Mouse (Mus musculus) CH12.LX (cell line): ENCODE measurements around the gene Ap1ar. TPM values are rescaled to one million over a fixed set of nuclear protein-coding genes. Genes with fewer than 3 reads are reported as not detected.

ENCODE experiments used
- DNase-seq: peaks from one replicate; pipeline ENCODE4 v3.0.0-alpha.2; 2013; ENCODE audit errors: extremely low read depth
- H3K27ac ChIP-seq: 2 replicates; pipeline ENCODE4 v1.5.1; 2012; ENCODE audit warnings: low read depth, mild to moderate bottlenecking, control low read depth, moderate library complexity; ENCODE audit not compliant: insufficient read depth
- H3K27me3 ChIP-seq: replicated peaks from 2 replicates; pipeline ENCODE3; 2012; ENCODE audit warnings: inconsistent platforms
- H3K36me3 ChIP-seq, 2 experiments: replicated peaks in 1 of 2; 2 replicates each; pipeline versions ENCODE3 to v1.6.1; 2012; ENCODE audit warnings: inconsistent platforms in 1 of 2, low read length in 1 of 2, mild to moderate bottlenecking in 1 of 2, mixed read lengths in 1 of 2, moderate library complexity in 1 of 2; ENCODE audit not compliant: control insufficient read depth in 1 of 2, insufficient read depth in 1 of 2
- H3K4me1 ChIP-seq, 2 experiments: 2 replicates each; pipeline ENCODE4 v1.6.1; 2012; ENCODE audit warnings: inconsistent platforms in 1 of 2, moderate library complexity in 1 of 2; ENCODE audit not compliant: insufficient read depth in 2 of 2, control insufficient read depth in 1 of 2
- H3K4me2 ChIP-seq: 2 replicates; pipeline ENCODE4 v1.6.1; 2012; ENCODE audit warnings: low read depth, mild to moderate bottlenecking, control low read depth; ENCODE audit not compliant: poor library complexity, insufficient read depth, severe bottlenecking
- H3K4me3 ChIP-seq, 3 experiments: fragments of 150-350 bp in 1 of 3; sonication (generic) in 1 of 3; replicated peaks in 1 of 3; 2 replicates each; pipeline versions ENCODE3 to v1.5.1; 2011 to 2012; ENCODE audit warnings: low read depth in 2 of 3, low read length in 2 of 3, mild to moderate bottlenecking in 2 of 3, moderate library complexity in 2 of 3, control low read depth in 1 of 3, improper control_type of control experiment in 1 of 3, inconsistent platforms in 1 of 3, mixed read lengths in 1 of 3; ENCODE audit not compliant: poor library complexity in 1 of 3
- H3K79me2 ChIP-seq: replicated peaks from 2 replicates; pipeline ENCODE4 v1.6.1; 2012; ENCODE audit warnings: mild to moderate bottlenecking, moderate library complexity; ENCODE audit not compliant: control insufficient read depth, poor library complexity, insufficient read depth, severe bottlenecking; ENCODE audit errors: extremely low read depth
- H3K9ac ChIP-seq: 2 replicates; pipeline ENCODE4 v1.6.1; 2012; ENCODE audit warnings: low read depth, mild to moderate bottlenecking, control low read depth, moderate library complexity; ENCODE audit not compliant: insufficient read depth
- H3K9me3 ChIP-seq: replicated peaks from 2 replicates; pipeline ENCODE3; 2012; ENCODE audit warnings: low read length, inconsistent platforms, mixed read lengths
- BHLHE40 ChIP-seq: IDR thresholded peaks from 2 replicates; pipeline ENCODE4 v1.6.1; 2011; ENCODE audit warnings: mild to moderate bottlenecking, low read depth, low read length, improper control_type of control experiment
- CHD1 ChIP-seq: IDR thresholded peaks from 2 replicates; pipeline ENCODE4 v1.6.1; 2012; ENCODE audit warnings: low read depth, low read length, improper control_type of control experiment, inconsistent platforms
- CHD2 ChIP-seq: IDR thresholded peaks from 2 replicates; pipeline ENCODE4 v1.6.1; 2011; ENCODE audit warnings: low read length, improper control_type of control experiment
- EP300 ChIP-seq: IDR thresholded peaks from 2 replicates; pipeline ENCODE4 v1.6.1; 2011; ENCODE audit warnings: low read length, improper control_type of control experiment
- ETS1 ChIP-seq: conservative IDR thresholded peaks from 2 replicates; pipeline ENCODE4 v1.6.1; 2012; ENCODE audit warnings: low read depth, mild to moderate bottlenecking, inconsistent platforms, low read length, improper control_type of control experiment, moderate library complexity
- GABPA ChIP-seq: IDR thresholded peaks from 2 replicates; pipeline ENCODE4 v1.6.1; 2012; ENCODE audit warnings: low read depth, low read length, improper control_type of control experiment, inconsistent platforms; ENCODE audit not compliant: insufficient replicate concordance
- MAFK ChIP-seq: IDR thresholded peaks from 2 replicates; pipeline ENCODE4 v1.6.1; 2011; ENCODE audit warnings: low read length, improper control_type of control experiment; ENCODE audit not compliant: insufficient replicate concordance
- MAZ ChIP-seq: IDR thresholded peaks from 2 replicates; pipeline ENCODE4 v1.6.1; 2012; ENCODE audit warnings: low read depth, mild to moderate bottlenecking, inconsistent platforms, low read length, improper control_type of control experiment, moderate library complexity
- MEF2A ChIP-seq: IDR thresholded peaks from 2 replicates; pipeline ENCODE4 v1.6.1; 2014; ENCODE audit warnings: low read depth, mild to moderate bottlenecking, inconsistent platforms, low read length, improper control_type of control experiment, borderline replicate concordance
- MXI1 ChIP-seq: IDR thresholded peaks from 2 replicates; pipeline ENCODE4 v1.6.1; 2011; ENCODE audit warnings: mild to moderate bottlenecking, low read depth, low read length, improper control_type of control experiment
- MYC ChIP-seq: IDR thresholded peaks from 2 replicates; pipeline ENCODE4 v1.6.1; 2011; ENCODE audit warnings: low read depth, mild to moderate bottlenecking, improper control_type of control experiment, low read length
- NELFE ChIP-seq: IDR thresholded peaks from 2 replicates; pipeline ENCODE4 v1.6.1; 2011; ENCODE audit warnings: low read depth, low read length, improper control_type of control experiment
- SIN3A ChIP-seq: IDR thresholded peaks from 2 replicates; pipeline ENCODE4 v1.6.1; 2012; ENCODE audit warnings: low read length, improper control_type of control experiment, inconsistent platforms
- SMC3 ChIP-seq: IDR thresholded peaks from 2 replicates; pipeline ENCODE4 v1.6.1; 2011; ENCODE audit warnings: low read depth, low read length, improper control_type of control experiment
- TCF12 ChIP-seq: IDR thresholded peaks from 2 replicates; pipeline ENCODE4 v1.6.1; 2014; ENCODE audit warnings: low read depth, mild to moderate bottlenecking, inconsistent platforms, low read length, improper control_type of control experiment
- UBTF ChIP-seq: IDR thresholded peaks from 2 replicates; pipeline ENCODE4 v1.6.1; 2012; ENCODE audit warnings: low read depth, mild to moderate bottlenecking, inconsistent platforms, low read length, improper control_type of control experiment, moderate library complexity
- USF1 ChIP-seq: IDR thresholded peaks from 2 replicates; pipeline ENCODE4 v1.6.1; 2014; ENCODE audit warnings: low read depth, mild to moderate bottlenecking, inconsistent platforms, low read length, improper control_type of control experiment
- USF2 ChIP-seq: conservative IDR thresholded peaks from 2 replicates; pipeline ENCODE4 v1.6.1; 2011; ENCODE audit warnings: low read depth, low read length, improper control_type of control experiment
- ZC3H11A ChIP-seq: IDR thresholded peaks from 2 replicates; pipeline ENCODE4 v1.6.1; 2012; ENCODE audit warnings: low read depth, mild to moderate bottlenecking, inconsistent platforms, low read length, improper control_type of control experiment
- ZKSCAN1 ChIP-seq: IDR thresholded peaks from 2 replicates; pipeline ENCODE4 v1.6.1; 2012; ENCODE audit warnings: low read depth, inconsistent platforms, low read length, improper control_type of control experiment, borderline replicate concordance
- ZMIZ1 ChIP-seq: IDR thresholded peaks from 2 replicates; pipeline ENCODE4 v1.6.1; 2012; ENCODE audit warnings: low read depth, mild to moderate bottlenecking, inconsistent platforms, low read length, improper control_type of control experiment
- dilution Hi-C: fragments of 300-500 bp; cut with MboI; formaldehyde crosslinking; loops from 2 replicates; pipeline ENCODE4 v1.14.3; 2020; ENCODE audit warnings: low sequenced_read_pairs; ENCODE audit not compliant: extremely low pct_unique_long_range_greater_than_20kb, extremely low pct_ligation_motif_present
- in situ Hi-C: fragments of 300-500 bp; cut with MboI; formaldehyde crosslinking; loops from 3 replicates; pipeline ENCODE4 v1.14.3; 2019; ENCODE audit warnings: low sequenced_read_pairs, low pct_ligation_motif_present, low pct_unique_long_range_greater_than_20kb, mixed read lengths
- polyA plus RNA-seq: library from polyadenylated mRNA; unstranded; fragments of >175 nt; gene quantifications from 2 replicates; pipeline ENCODE4 v1.2.1, GENCODE M21; 2012; ENCODE audit warnings: low read depth; ENCODE audit not compliant: insufficient read length
- total RNA-seq, 2 experiments: library from RNA; depleted of rRNA; stranded (reverse); fragments of 300-350 nt in 1 of 2; fragments of >200 nt in 1 of 2; gene quantifications; 2 replicates each; pipeline ENCODE4 v1.2.3; 2012 to 2014

Ap1ar gene
- total and polyA plus RNA-seq, 3 experiments = 45.8 to 64.4 (median 51.2) TPM

GRCm38 (mm10) chr3:127791595-127792561, 45.4 kb downstream of the Ap1ar start:
- Histone ChIP-seq H3K79me2 (no peaks in the 10 kb centered on the region), H3K4me3 (peak overlapping the region in 1 of 3 experiments; percentile 5), H3K9me3 (no peaks in the 10 kb centered on the region), H3K27ac (no peak overlapping the region), H3K36me3 (peaks cover 0 to 7% of the 10 kb centered on the region in 2 experiments), H3K27me3 (peaks cover 8% of the 10 kb centered on the region), H3K4me2 (peak overlapping the region; percentile 97), H3K4me1 (peaks cover 3 to 29% of the 10 kb centered on the region in 2 experiments; a peak in 3 of 4 replicates), H3K9ac (no peak overlapping the region)
- dilution Hi-C loops (no loop called here), in situ Hi-C loops (no loop called here)
- no peak for DNase-seq
- TF ChIP-seq CHD1 (no peak), USF1 (no peak), SMC3 (no peak), MAZ (no peak), TCF12 (no peak), MXI1 (no peak), UBTF (no peak), ZKSCAN1 (no peak), SIN3A (no peak), ETS1 (no peak), MYC (no peak), GABPA (no peak), ZC3H11A (no peak), ZMIZ1 (no peak), NELFE (no peak), CHD2 (no peak), MEF2A (no peak), USF2 (no peak), EP300 (no peak)

DNA sequence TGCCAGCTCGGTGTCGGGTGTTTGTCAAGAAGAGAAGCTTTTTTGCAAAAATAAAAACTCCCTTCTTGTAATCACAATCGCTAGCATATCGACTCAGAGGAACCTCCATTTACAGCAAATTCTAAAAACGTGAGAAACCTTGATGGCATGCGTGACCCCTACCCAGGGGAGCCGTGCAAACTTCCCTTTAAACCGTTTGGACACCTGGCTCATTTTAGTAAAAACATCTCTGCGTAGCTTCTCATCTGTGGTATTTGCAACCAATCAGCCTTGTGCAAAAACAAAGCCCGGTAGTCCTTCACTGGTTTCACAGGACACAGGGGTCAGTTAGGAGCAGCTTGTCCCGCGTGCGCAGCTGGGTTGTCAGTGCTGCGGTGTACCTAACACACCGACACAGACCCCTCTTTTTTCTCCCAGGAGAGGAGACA, 46.3 kb downstream of the Ap1ar start:
- peak; percentile 41 for DNase-seq
- dilution Hi-C loops = no loop called here
- peak overlapping the region; percentile 97 for H3K4me2 ChIP-seq
- no peak overlapping the region for H3K27ac ChIP-seq
- H3K4me3 ChIP-seq = peak overlapping the region; percentile 67 to 73 (median 68)
- TF ChIP-seq TCF12 (peak; percentile 38; the same call in 1 of the 2 replicates), EP300 (peak; percentile 43; the same call in 1 of the 2 replicates), SIN3A (peak; percentile 56; the same call in 1 of the 2 replicates), BHLHE40 (peak; percentile 86), MAFK (no peak)
- no peaks in the 10 kb centered on the region for H3K36me3 ChIP-seq
- in situ Hi-C loops = no loop called here
- peaks cover 8% of the 10 kb centered on the region for H3K27me3 ChIP-seq
- H3K9ac ChIP-seq = peak overlapping the region; percentile 83
- H3K9me3 ChIP-seq = no peaks in the 10 kb centered on the region
- no peaks in the 10 kb centered on the region for H3K79me2 ChIP-seq
- peaks cover 3 to 37% of the 10 kb centered on the region in 2 experiments; a peak in 3 of 4 replicates for H3K4me1 ChIP-seq
